Mouse (Mus musculus) forebrain, embryonic 13.5 days (tissue): ENCODE measurements at regions not wholly inside any gene's neighbourhood (a gene's known extent, or its start where the extent isn't known, plus 50 kb on each side); places are given as distances from the start of the nearest gene placed in this dataset.

ENCODE experiments used
- ATAC-seq: fragments of 200-750 bp; cut with Nextera tagmentation; 2 replicates; pipeline ENCODE4 v1.8.0; 2017
- H3K27ac ChIP-seq: fragments of 300-500 bp; sonication (generic); 2 replicates; pipeline ENCODE4 v1.5.1; 2015; ENCODE audit warnings: inconsistent platforms, mild to moderate bottlenecking, moderate library complexity
- H3K27me3 ChIP-seq: fragments of 300-500 bp; sonication (generic); 2 replicates; pipeline ENCODE4 v1.6.1; 2015; ENCODE audit warnings: mild to moderate bottlenecking, inconsistent platforms
- H3K36me3 ChIP-seq: fragments of 300-500 bp; sonication (generic); 2 replicates; pipeline ENCODE4 v1.6.1; 2015; ENCODE audit warnings: mild to moderate bottlenecking, inconsistent platforms; ENCODE audit not compliant: poor library complexity, severe bottlenecking
- H3K4me1 ChIP-seq: fragments of 300-500 bp; sonication (generic); 2 replicates; pipeline ENCODE4 v1.6.1; 2015; ENCODE audit warnings: inconsistent platforms
- H3K4me2 ChIP-seq: fragments of 300-500 bp; sonication (generic); 2 replicates; pipeline ENCODE4 v1.6.1; 2015; ENCODE audit warnings: inconsistent platforms, mild to moderate bottlenecking, moderate library complexity
- H3K4me3 ChIP-seq: fragments of 300-500 bp; sonication (generic); 2 replicates; pipeline ENCODE4 v1.5.1; 2015; ENCODE audit warnings: mild to moderate bottlenecking, inconsistent platforms
- H3K9ac ChIP-seq: fragments of 300-500 bp; sonication (generic); 2 replicates; pipeline ENCODE4 v1.6.1; 2015; ENCODE audit warnings: mild to moderate bottlenecking, inconsistent platforms
- H3K9me3 ChIP-seq: fragments of 300-500 bp; sonication (generic); replicated peaks from 2 replicates; pipeline ENCODE4 v1.6.1; 2016; ENCODE audit warnings: inconsistent platforms
- WGBS: fragments of 180-500 bp; shearing (Covaris S2); methylation state at CpG from one replicate; pipeline ENCODE4 v1.1.7; 2015; 5-methylcytosine and 5-hydroxymethylcytosine counted together

GRCm38 (mm10) chr5:138875180-138876076 is 55.5 kb downstream of the Gm5294 start:
- Histone ChIP-seq H3K9ac (no peak overlapping the region), H3K4me1 (no peaks in the 10 kb centered on the region), H3K27ac (no peak overlapping the region), H3K4me3 (no peak overlapping the region), H3K36me3 (no peaks in the 10 kb centered on the region), H3K9me3 (no peaks in the 10 kb centered on the region), H3K4me2 (no peak overlapping the region), H3K27me3 (no peaks in the 10 kb centered on the region)
- WGBS = 84% methylated on average over 24 of the region's 24 CpGs
- no peak for ATAC-seq

- H3K27me3 ChIP-seq = no peaks in the 10 kb centered on the region
- H3K9me3 ChIP-seq = no peaks in the 10 kb centered on the region
- H3K36me3 ChIP-seq = no peaks in the 10 kb centered on the region
- H3K4me2 ChIP-seq = no peak overlapping the region
- no peak overlapping the region for H3K4me3 ChIP-seq
- no peak overlapping the region for H3K9ac ChIP-seq
- 35% methylated on average over 9 of the region's 9 CpGs for WGBS
- no peak overlapping the region for H3K27ac ChIP-seq
- ATAC-seq = no peak
- peaks cover 15% of the 10 kb centered on the region; the same call in 1 of the 2 replicates for H3K4me1 ChIP-seq
These were observed 61.9 kb downstream of the Gm5294 start for GRCm38 (mm10) chr5:138881649-138882226.

- Histone ChIP-seq H3K4me3 (no peak overlapping the region), H3K4me1 (peaks cover 15% of the 10 kb centered on the region; the same call in 1 of the 2 replicates), H3K9ac (no peak overlapping the region), H3K36me3 (no peaks in the 10 kb centered on the region), H3K27ac (no peak overlapping the region), H3K9me3 (no peaks in the 10 kb centered on the region), H3K27me3 (no peaks in the 10 kb centered on the region), H3K4me2 (no peak overlapping the region)
- no peak for ATAC-seq
- 72% methylated on average over 9 of the region's 9 CpGs for WGBS
These were observed 63.7 kb downstream of the Gm5294 start for GRCm38 (mm10) chr5:138883573-138883972.

GRCm38 (mm10) chr5:138885905-138886304 is 66.0 kb downstream of the Gm5294 start:
- Histone ChIP-seq H3K4me3 (no peak overlapping the region), H3K9ac (no peak overlapping the region), H3K9me3 (no peaks in the 10 kb centered on the region), H3K4me2 (no peak overlapping the region), H3K36me3 (no peaks in the 10 kb centered on the region), H3K4me1 (peaks cover 11% of the 10 kb centered on the region; the same call in 1 of the 2 replicates), H3K27ac (no peak overlapping the region), H3K27me3 (no peaks in the 10 kb centered on the region)
- no peak for ATAC-seq
- WGBS = 72% methylated on average over 3 of the region's 3 CpGs

- H3K27ac ChIP-seq = no peak overlapping the region
- 61% methylated on average over 9 of the region's 9 CpGs for WGBS
- no peaks in the 10 kb centered on the region for H3K4me1 ChIP-seq
These were observed 68.9 kb downstream of the Gm5294 start for GRCm38 (mm10) chr5:138888749-138889148.

DNA sequence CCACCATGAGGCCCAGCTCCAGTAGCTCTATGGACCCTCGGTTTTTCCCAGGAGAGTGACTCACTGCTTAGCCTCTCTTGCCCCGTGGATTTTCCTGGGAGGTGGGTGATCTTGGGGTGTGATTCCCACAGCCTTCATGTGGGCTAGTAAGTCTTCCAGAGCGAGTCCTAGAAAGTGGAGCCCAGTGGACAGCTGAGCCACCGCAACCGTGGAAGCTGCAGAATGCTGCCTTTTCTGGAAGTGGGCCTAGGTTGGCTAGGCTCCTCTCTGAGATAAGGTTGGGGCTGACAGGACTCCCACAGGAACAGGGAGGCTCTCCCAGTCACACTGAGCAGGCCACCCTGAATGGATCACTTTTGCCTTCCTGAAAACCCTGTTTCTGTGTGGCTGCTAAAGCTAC is 69.9 kb downstream of the Gm5294 start:
- 85% methylated on average over 5 of the region's 5 CpGs for WGBS
- Histone ChIP-seq H3K27ac (no peak overlapping the region), H3K4me2 (no peak overlapping the region), H3K4me3 (no peak overlapping the region), H3K27me3 (no peaks in the 10 kb centered on the region), H3K9ac (no peak overlapping the region), H3K4me1 (no peaks in the 10 kb centered on the region), H3K36me3 (no peaks in the 10 kb centered on the region; the same call in 1 of the 2 replicates), H3K9me3 (no peaks in the 10 kb centered on the region)
- ATAC-seq = no peak

More at GRCm38 (mm10) chr5:138888749-138889148, 68.9 kb downstream of the Gm5294 start:
- Histone ChIP-seq H3K9ac (no peak overlapping the region), H3K4me3 (no peak overlapping the region), H3K4me2 (no peak overlapping the region), H3K9me3 (no peaks in the 10 kb centered on the region), H3K36me3 (no peaks in the 10 kb centered on the region; the same call in 1 of the 2 replicates), H3K27me3 (no peaks in the 10 kb centered on the region)
- ATAC-seq = no peak

DNA sequence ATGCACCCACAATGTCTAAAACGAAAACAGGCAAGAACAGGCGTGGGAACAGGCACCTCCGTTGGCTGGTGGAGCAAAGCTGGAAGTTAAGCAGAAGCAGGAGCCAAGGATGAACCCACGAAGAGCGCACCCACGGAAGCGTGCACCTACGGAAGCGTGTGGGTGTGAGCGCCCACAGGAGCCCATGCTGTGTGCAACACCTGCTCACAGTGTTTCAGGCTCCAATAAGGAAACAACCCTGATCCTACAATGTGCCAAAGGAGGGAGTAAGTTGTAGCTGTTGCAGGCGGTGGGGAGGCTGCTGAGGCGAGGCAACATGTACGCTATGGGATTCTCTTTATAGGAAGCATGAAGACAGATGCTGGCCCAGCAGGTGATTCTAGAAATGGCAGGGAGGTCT is 74.6 kb downstream of the Gm5294 start:
- peaks cover 6% of the 10 kb centered on the region; the same call in 1 of the 2 replicates for H3K4me1 ChIP-seq
- no peaks in the 10 kb centered on the region; the same call in 1 of the 2 replicates for H3K36me3 ChIP-seq
- H3K27ac ChIP-seq = no peak overlapping the region
- H3K4me2 ChIP-seq = no peak overlapping the region
- no peaks in the 10 kb centered on the region for H3K27me3 ChIP-seq
- H3K4me3 ChIP-seq = no peak overlapping the region
- no peaks in the 10 kb centered on the region for H3K9me3 ChIP-seq
- ATAC-seq = no peak
- no peak overlapping the region for H3K9ac ChIP-seq
- WGBS = 91% methylated on average over 13 of the region's 13 CpGs

DNA sequence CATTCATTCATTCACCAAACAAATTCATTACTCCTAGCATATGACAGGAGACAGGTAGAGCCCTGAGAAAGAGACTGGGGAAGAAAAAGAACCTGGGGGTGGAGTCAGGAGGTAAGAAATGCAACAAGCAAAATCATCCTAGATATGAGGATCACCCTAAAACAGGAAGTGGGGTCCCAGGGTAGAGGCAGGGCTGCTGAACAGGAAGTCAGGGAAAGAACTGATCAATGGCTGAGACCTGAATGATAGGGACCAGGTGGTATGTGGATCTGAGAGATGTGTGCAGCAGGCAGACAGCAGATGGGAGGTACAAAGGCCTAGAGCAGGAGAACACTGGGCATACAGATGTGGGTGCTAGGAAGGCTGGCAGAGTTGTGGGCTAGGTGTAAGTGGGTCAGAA is 77.4 kb downstream of the Gm5294 start:
- Histone ChIP-seq H3K27ac (no peak overlapping the region), H3K4me3 (no peak overlapping the region), H3K9me3 (no peaks in the 10 kb centered on the region), H3K27me3 (no peaks in the 10 kb centered on the region), H3K4me1 (peaks cover 6% of the 10 kb centered on the region; the same call in 1 of the 2 replicates), H3K36me3 (no peaks in the 10 kb centered on the region), H3K4me2 (no peak overlapping the region), H3K9ac (no peak overlapping the region)
- ATAC-seq = no peak

DNA sequence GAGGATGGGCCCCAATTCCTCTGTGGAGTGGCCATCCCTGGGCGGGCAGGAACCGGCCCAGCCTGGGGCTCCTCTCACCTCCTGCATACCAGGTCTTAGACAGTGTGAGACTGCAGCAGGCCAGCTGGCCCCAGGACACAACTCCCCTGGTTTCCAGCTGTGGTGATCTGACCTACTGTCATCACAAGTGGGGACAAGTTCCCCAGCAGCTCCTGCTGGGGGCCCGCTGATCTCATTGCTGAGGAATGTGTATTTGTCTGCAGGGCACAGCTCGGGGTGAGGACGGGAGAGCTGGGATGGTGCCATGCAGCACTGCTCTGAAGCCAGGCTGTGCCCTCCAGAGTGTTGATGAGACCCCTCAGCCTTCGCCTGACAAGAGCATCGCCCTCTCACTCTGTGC is 78.6 kb downstream of the Gm5294 start:
- H3K9me3 ChIP-seq = no peaks in the 10 kb centered on the region
- peaks cover 6% of the 10 kb centered on the region; the same call in 1 of the 2 replicates for H3K4me1 ChIP-seq
- no peak overlapping the region for H3K9ac ChIP-seq
- no peak for ATAC-seq
- no peak overlapping the region for H3K4me3 ChIP-seq
- no peaks in the 10 kb centered on the region for H3K27me3 ChIP-seq
- H3K27ac ChIP-seq = no peak overlapping the region
- no peaks in the 10 kb centered on the region for H3K36me3 ChIP-seq
- no peak overlapping the region for H3K4me2 ChIP-seq
- 60% methylated on average over 7 of the region's 7 CpGs for WGBS

DNA sequence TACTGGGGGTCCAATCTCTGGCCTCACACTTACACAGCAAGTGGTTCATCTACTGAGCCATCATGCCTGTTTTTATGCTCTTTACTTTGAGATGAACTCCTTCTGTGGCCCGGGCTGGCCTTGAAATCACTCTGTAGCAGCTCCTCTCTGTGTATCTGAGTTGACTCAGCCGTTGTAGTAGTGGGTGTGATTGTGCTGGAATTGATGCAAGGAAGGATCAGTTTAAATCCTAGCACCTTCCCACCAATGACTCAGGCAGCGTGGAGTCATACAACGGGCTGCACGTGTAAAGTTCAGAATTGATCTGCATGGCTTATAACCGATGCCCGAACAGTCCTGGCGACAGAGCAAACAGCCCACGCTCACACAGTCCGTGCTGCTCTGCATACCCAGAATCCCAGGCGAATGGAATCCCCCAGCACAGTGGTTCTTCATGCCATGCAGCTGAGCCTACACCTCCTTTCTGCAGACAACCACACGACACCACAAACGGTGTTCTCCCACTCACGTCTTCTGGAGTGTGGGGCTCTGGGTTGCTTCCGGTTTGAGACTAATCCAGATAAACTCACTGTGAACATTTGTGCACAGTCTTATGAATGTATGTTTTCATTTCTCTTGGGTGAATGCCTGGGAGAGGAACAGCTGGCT is 81.2 kb downstream of the Gm5294 start:
- Histone ChIP-seq H3K4me2 (no peak overlapping the region), H3K4me1 (peaks cover 6% of the 10 kb centered on the region; the same call in 1 of the 2 replicates), H3K36me3 (no peaks in the 10 kb centered on the region), H3K27ac (no peak overlapping the region), H3K9me3 (no peaks in the 10 kb centered on the region), H3K4me3 (no peak overlapping the region), H3K9ac (no peak overlapping the region), H3K27me3 (no peaks in the 10 kb centered on the region)
- 92% methylated on average over 15 of the region's 15 CpGs for WGBS
- no peak for ATAC-seq

GRCm38 (mm10) chr5:138902316-138902715 is 82.4 kb downstream of the Gm5294 start:
- H3K27me3 ChIP-seq = no peaks in the 10 kb centered on the region
- WGBS = 88% methylated on average over 1 of the region's 1 CpGs

More at GRCm38 (mm10) chr5:138902316-138902715, 82.4 kb downstream of the Gm5294 start:
- Histone ChIP-seq H3K9me3 (no peaks in the 10 kb centered on the region), H3K36me3 (no peaks in the 10 kb centered on the region), H3K4me3 (no peak overlapping the region), H3K4me2 (no peak overlapping the region), H3K27ac (no peak overlapping the region), H3K9ac (no peak overlapping the region), H3K4me1 (peaks cover 6% of the 10 kb centered on the region; the same call in 1 of the 2 replicates)
- no peak for ATAC-seq
